Mouse (Mus musculus) neural tube, embryonic 12.5 days (tissue): ENCODE measurements around the gene Dis3. TPM values are rescaled to one million over a fixed set of nuclear protein-coding genes. Genes with fewer than 3 reads are reported as not detected.

ENCODE experiments used
- ATAC-seq: fragments of 200-750 bp; cut with Nextera tagmentation; 2 replicates; pipeline ENCODE4 v1.8.0; 2017; ENCODE audit warnings: low read depth, mild to moderate bottlenecking, moderate TSS enrichment, moderate library complexity; ENCODE audit not compliant: low FRiP score
- H3K27ac ChIP-seq: fragments of 300-500 bp; sonication (generic); 2 replicates; pipeline ENCODE4 v1.5.1; 2016
- H3K27me3 ChIP-seq: fragments of 300-500 bp; sonication (generic); replicated peaks from 2 replicates; pipeline ENCODE4 v1.6.1; 2016; ENCODE audit warnings: mild to moderate bottlenecking
- H3K36me3 ChIP-seq: fragments of 300-500 bp; sonication (generic); 2 replicates; pipeline ENCODE4 v1.6.1; 2016; ENCODE audit warnings: mild to moderate bottlenecking
- H3K4me1 ChIP-seq: fragments of 300-500 bp; sonication (generic); 2 replicates; pipeline ENCODE4 v1.6.1; 2016
- H3K4me2 ChIP-seq: fragments of 300-500 bp; sonication (generic); replicated peaks from 2 replicates; pipeline ENCODE4 v1.6.1; 2016; ENCODE audit warnings: mild to moderate bottlenecking
- H3K4me3 ChIP-seq: fragments of 300-500 bp; sonication (generic); 2 replicates; pipeline ENCODE4 v1.5.1; 2016
- H3K9ac ChIP-seq: fragments of 300-500 bp; sonication (generic); 2 replicates; pipeline ENCODE4 v1.6.1; 2016; ENCODE audit warnings: mild to moderate bottlenecking
- H3K9me3 ChIP-seq: fragments of 300-500 bp; sonication (generic); 2 replicates; pipeline ENCODE4 v1.6.1; 2016; ENCODE audit warnings: mild to moderate bottlenecking
- WGBS: fragments of 180-500 bp; shearing (Covaris S2); methylation state at CpG from one replicate; pipeline ENCODE4 v1.1.7; 2016; 5-methylcytosine and 5-hydroxymethylcytosine counted together
- polyA plus RNA-seq: library from polyadenylated mRNA; unstranded; fragments of >200 nt; fragmentation: Nextera tagmentation; extraction: Ambion mirVana; gene quantifications from 2 replicates; pipeline ENCODE4 v1.2.1, GENCODE M21; 2016

Dis3 gene
- polyA plus RNA-seq, 1 experiment from 2014 or later = 34.9 TPM

- 89% methylated on average over 11 of the region's 11 CpGs for WGBS
- Histone ChIP-seq H3K4me3 (no peak overlapping the region), H3K4me2 (no peak overlapping the region), H3K36me3 (peaks cover 8% of the 10 kb centered on the region), H3K4me1 (no peaks in the 10 kb centered on the region), H3K9ac (no peak overlapping the region), H3K27ac (no peak overlapping the region), H3K27me3 (no peaks in the 10 kb centered on the region), H3K9me3 (no peaks in the 10 kb centered on the region)
- no peak for ATAC-seq
Measured at GRCm38 (mm10) chr14:99121584-99122339, 22.2 kb upstream of the Dis3 start.

GRCm38 (mm10) chr14:99117576-99117975 is 18.0 kb upstream of the Dis3 start:
- 84% methylated on average over 4 of the region's 4 CpGs for WGBS
- Histone ChIP-seq H3K4me2 (no peak overlapping the region), H3K36me3 (peaks cover 32% of the 10 kb centered on the region), H3K27me3 (no peaks in the 10 kb centered on the region), H3K9me3 (no peaks in the 10 kb centered on the region), H3K27ac (no peak overlapping the region), H3K4me3 (no peak overlapping the region), H3K4me1 (no peaks in the 10 kb centered on the region), H3K9ac (no peak overlapping the region)
- ATAC-seq = no peak

GRCm38 (mm10) chr14:99108762-99109161 is 9.2 kb upstream of the Dis3 start:
- peaks cover 51% of the 10 kb centered on the region for H3K36me3 ChIP-seq
- no peak overlapping the region for H3K4me2 ChIP-seq
- no peaks in the 10 kb centered on the region for H3K27me3 ChIP-seq
- no peak overlapping the region for H3K4me3 ChIP-seq
- H3K9ac ChIP-seq = no peak overlapping the region
- no peak for ATAC-seq
- no peak overlapping the region for H3K27ac ChIP-seq
- WGBS = 90% methylated on average over 6 of the region's 6 CpGs
- no peaks in the 10 kb centered on the region for H3K4me1 ChIP-seq
- no peaks in the 10 kb centered on the region for H3K9me3 ChIP-seq

- Histone ChIP-seq H3K4me3 (no peak overlapping the region), H3K4me2 (no peak overlapping the region), H3K9ac (no peak overlapping the region), H3K4me1 (no peaks in the 10 kb centered on the region), H3K27me3 (no peaks in the 10 kb centered on the region), H3K9me3 (no peaks in the 10 kb centered on the region), H3K36me3 (peaks cover 51% of the 10 kb centered on the region), H3K27ac (no peak overlapping the region)
- ATAC-seq = no peak
- 51% methylated on average over 2 of the region's 2 CpGs for WGBS
Measured at GRCm38 (mm10) chr14:99107631-99108187, 8.1 kb upstream of the Dis3 start.

- peaks cover 56% of the 10 kb centered on the region for H3K36me3 ChIP-seq
Measured at GRCm38 (mm10) chr14:99106671-99107070, 7.1 kb upstream of the Dis3 start.

GRCm38 (mm10) chr14:99104542-99105123 is 5.1 kb upstream of the Dis3 start:
- Histone ChIP-seq H3K9ac (no peak overlapping the region), H3K4me2 (no peak overlapping the region), H3K36me3 (peaks cover 46% of the 10 kb centered on the region), H3K27ac (no peak overlapping the region), H3K9me3 (no peaks in the 10 kb centered on the region), H3K4me1 (no peaks in the 10 kb centered on the region), H3K27me3 (no peaks in the 10 kb centered on the region), H3K4me3 (no peak overlapping the region)
- 91% methylated on average over 6 of the region's 6 CpGs for WGBS
- ATAC-seq = no peak

More at GRCm38 (mm10) chr14:99106671-99107070, 7.1 kb upstream of the Dis3 start:
- Histone ChIP-seq H3K4me1 (no peaks in the 10 kb centered on the region), H3K27ac (no peak overlapping the region), H3K4me2 (no peak overlapping the region), H3K9me3 (no peaks in the 10 kb centered on the region), H3K9ac (no peak overlapping the region), H3K4me3 (no peak overlapping the region), H3K27me3 (no peaks in the 10 kb centered on the region)
- no peak for ATAC-seq
- 94% methylated on average over 2 of the region's 2 CpGs for WGBS

- no peak for ATAC-seq
- Histone ChIP-seq H3K4me3 (no peak overlapping the region), H3K27me3 (no peaks in the 10 kb centered on the region), H3K4me1 (peaks cover 7% of the 10 kb centered on the region), H3K27ac (no peak overlapping the region), H3K4me2 (no peak overlapping the region), H3K36me3 (peaks cover 34% of the 10 kb centered on the region), H3K9me3 (no peaks in the 10 kb centered on the region), H3K9ac (no peak overlapping the region)
- WGBS = 93% methylated on average over 4 of the region's 4 CpGs
Measured at GRCm38 (mm10) chr14:99103050-99103449, 3.5 kb upstream of the Dis3 start.

- peak; percentile 10 for ATAC-seq
- Histone ChIP-seq H3K4me2 (peak overlapping the region; percentile 65), H3K4me1 (peaks cover 7% of the 10 kb centered on the region), H3K27ac (no peak overlapping the region), H3K9ac (peak overlapping the region; percentile 57), H3K4me3 (peak overlapping the region; percentile 97), H3K9me3 (no peaks in the 10 kb centered on the region), H3K27me3 (no peaks in the 10 kb centered on the region), H3K36me3 (peaks cover 40% of the 10 kb centered on the region)
- 8% methylated on average over 20 of the region's 20 CpGs for WGBS
Measured at GRCm38 (mm10) chr14:99099967-99100587, 507 bp upstream of the Dis3 start.

- Histone ChIP-seq H3K27me3 (no peaks in the 10 kb centered on the region), H3K4me1 (no peaks in the 10 kb centered on the region), H3K9me3 (no peaks in the 10 kb centered on the region), H3K27ac (no peak overlapping the region), H3K9ac (no peak overlapping the region), H3K4me2 (no peak overlapping the region), H3K4me3 (no peak overlapping the region), H3K36me3 (peaks cover 69% of the 10 kb centered on the region)
- no peak for ATAC-seq
- WGBS = 91% methylated on average over 7 of the region's 7 CpGs
Measured at GRCm38 (mm10) chr14:99088947-99089346, 10.6 kb downstream of the Dis3 start.

GRCm38 (mm10) chr14:99071146-99071545 is 28.4 kb downstream of the Dis3 start:
- H3K9me3 ChIP-seq = no peaks in the 10 kb centered on the region
- no peaks in the 10 kb centered on the region for H3K4me1 ChIP-seq
- no peak overlapping the region for H3K27ac ChIP-seq
- 84% methylated on average over 4 of the region's 4 CpGs for WGBS
- peaks cover 26% of the 10 kb centered on the region for H3K36me3 ChIP-seq
- H3K4me3 ChIP-seq = no peak overlapping the region
- H3K4me2 ChIP-seq = no peak overlapping the region
- no peak overlapping the region for H3K9ac ChIP-seq
- no peak for ATAC-seq
- H3K27me3 ChIP-seq = no peaks in the 10 kb centered on the region

- no peak overlapping the region for H3K4me2 ChIP-seq
- H3K27me3 ChIP-seq = no peaks in the 10 kb centered on the region
- 95% methylated on average over 2 of the region's 2 CpGs for WGBS
- H3K4me1 ChIP-seq = no peaks in the 10 kb centered on the region
- peaks cover 27% of the 10 kb centered on the region for H3K36me3 ChIP-seq
- H3K4me3 ChIP-seq = no peak overlapping the region
- no peaks in the 10 kb centered on the region for H3K9me3 ChIP-seq
- no peak overlapping the region for H3K27ac ChIP-seq
- no peak for ATAC-seq
- H3K9ac ChIP-seq = no peak overlapping the region
Measured at GRCm38 (mm10) chr14:99063091-99063490, 36.5 kb downstream of the Dis3 start.

GRCm38 (mm10) chr14:99060616-99061015 is 39.0 kb downstream of the Dis3 start:
- Histone ChIP-seq H3K9me3 (no peaks in the 10 kb centered on the region), H3K4me1 (no peaks in the 10 kb centered on the region), H3K9ac (no peak overlapping the region), H3K27ac (no peak overlapping the region), H3K36me3 (peaks cover 31% of the 10 kb centered on the region), H3K4me3 (no peak overlapping the region), H3K27me3 (no peaks in the 10 kb centered on the region), H3K4me2 (no peak overlapping the region)
- ATAC-seq = no peak
- WGBS = 96% methylated on average over 12 of the region's 12 CpGs
